Mouse (Mus musculus): ENCODE measurements around the gene Ntn1. TPM values are rescaled to one million over a fixed set of nuclear protein-coding genes. Genes with fewer than 3 reads are reported as not detected.

The Ntn1 gene
- polyA plus RNA-seq, 1 experiment from 2014 or later = 10.2 TPM

- Histone ChIP-seq H3K4me1 (replicated peaks) (peaks cover 68% of the 10 kb centered on the region), H3K36me3 (no peaks in the 10 kb centered on the region), H3K27ac (no peak overlapping the region), H3K27me3 (no peaks in the 10 kb centered on the region), H3K4me2 (no peak overlapping the region), H3K4me3 (replicated peaks) (no peak overlapping the region), H3K9me3 (no peaks in the 10 kb centered on the region), H3K9ac (replicated peaks) (no peak overlapping the region)
- no peak for ATAC-seq (ENCODE audit: insufficient number of reproducible peaks, insufficient read depth, low FRiP score, low TSS enrichment, low read depth)
- WGBS = 74% methylated on average over 4 of the region's 4 CpGs
These were observed 200.1 kb downstream of the Ntn1 start for GRCm38 (mm10) chr11:68200500-68200899.

- 22% methylated on average over 10 of the region's 10 CpGs for WGBS
- no peaks in the 10 kb centered on the region for H3K27me3 ChIP-seq
- no peak overlapping the region for H3K4me2 ChIP-seq
- no peak overlapping the region for H3K9ac ChIP-seq (replicated peaks)
- H3K36me3 ChIP-seq = no peaks in the 10 kb centered on the region
- no peaks in the 10 kb centered on the region for H3K9me3 ChIP-seq
- no peak for ATAC-seq (ENCODE audit: insufficient number of reproducible peaks, insufficient read depth, low FRiP score, low TSS enrichment, low read depth)
- no peak overlapping the region for H3K4me3 ChIP-seq (replicated peaks)
- H3K27ac ChIP-seq = no peak overlapping the region
- peaks cover 74% of the 10 kb centered on the region for H3K4me1 ChIP-seq (replicated peaks)
These were observed 200.7 kb downstream of the Ntn1 start for GRCm38 (mm10) chr11:68199801-68200423.

GRCm38 (mm10) chr11:68199103-68199502 is 201.5 kb downstream of the Ntn1 start:
- no peak for ATAC-seq (ENCODE audit: insufficient number of reproducible peaks, insufficient read depth, low FRiP score, low TSS enrichment, low read depth)
- H3K27ac ChIP-seq = no peak overlapping the region
- no peak overlapping the region for H3K4me2 ChIP-seq
- H3K9ac ChIP-seq (replicated peaks) = no peak overlapping the region
- no peak overlapping the region for H3K4me3 ChIP-seq (replicated peaks)
- H3K9me3 ChIP-seq = no peaks in the 10 kb centered on the region
- H3K27me3 ChIP-seq = no peaks in the 10 kb centered on the region
- no peaks in the 10 kb centered on the region for H3K36me3 ChIP-seq
- 65% methylated on average over 8 of the region's 8 CpGs for WGBS
- H3K4me1 ChIP-seq (replicated peaks) = peaks cover 78% of the 10 kb centered on the region

GRCm38 (mm10) chr11:68198696-68199095 is 201.9 kb downstream of the Ntn1 start:
- no peaks in the 10 kb centered on the region for H3K27me3 ChIP-seq
- peaks cover 78% of the 10 kb centered on the region for H3K4me1 ChIP-seq (replicated peaks)
- no peaks in the 10 kb centered on the region for H3K9me3 ChIP-seq
- no peak overlapping the region for H3K9ac ChIP-seq (replicated peaks)
- ATAC-seq (ENCODE audit: insufficient number of reproducible peaks, insufficient read depth, low FRiP score, low TSS enrichment, low read depth) = no peak
- no peak overlapping the region for H3K4me2 ChIP-seq
- H3K36me3 ChIP-seq = no peaks in the 10 kb centered on the region
- no peak overlapping the region for H3K27ac ChIP-seq
- 66% methylated on average over 10 of the region's 10 CpGs for WGBS
- H3K4me3 ChIP-seq (replicated peaks) = no peak overlapping the region

GRCm38 (mm10) chr11:68197471-68197870 is 203.2 kb downstream of the Ntn1 start:
- 83% methylated on average over 11 of the region's 11 CpGs for WGBS
- no peak for ATAC-seq (ENCODE audit: insufficient number of reproducible peaks, insufficient read depth, low FRiP score, low TSS enrichment, low read depth)

DNA sequence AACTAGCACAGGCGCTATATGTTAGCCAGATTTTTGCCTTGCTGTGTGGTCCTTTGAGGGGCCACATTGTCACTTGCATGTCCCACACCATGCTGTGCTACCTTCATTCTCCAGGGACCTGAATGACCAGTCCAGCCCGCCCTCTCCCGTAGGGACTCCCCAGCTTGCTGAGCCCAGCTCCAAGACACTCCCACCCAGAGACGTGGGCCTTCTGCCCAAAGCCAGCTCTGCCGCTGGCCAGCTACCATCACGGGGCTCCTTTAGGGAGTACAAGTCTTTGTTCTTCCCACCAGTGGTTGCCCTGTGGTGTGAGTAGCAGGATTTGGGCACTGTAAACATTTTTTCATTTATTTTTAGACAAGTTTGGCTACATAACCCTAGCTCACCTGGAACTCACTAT is 204.1 kb downstream of the Ntn1 start:
- no peaks in the 10 kb centered on the region for H3K27me3 ChIP-seq
- H3K27ac ChIP-seq = peak overlapping the region; percentile 70
- H3K4me3 ChIP-seq (replicated peaks) = no peak overlapping the region
- no peaks in the 10 kb centered on the region for H3K36me3 ChIP-seq
- 70% methylated on average over 6 of the region's 6 CpGs for WGBS
- H3K9ac ChIP-seq (replicated peaks) = no peak overlapping the region
- H3K4me1 ChIP-seq (replicated peaks) = peaks cover 75% of the 10 kb centered on the region
- no peak for ATAC-seq (ENCODE audit: insufficient number of reproducible peaks, insufficient read depth, low FRiP score, low TSS enrichment, low read depth)
- no peak overlapping the region for H3K4me2 ChIP-seq
- H3K9me3 ChIP-seq = no peaks in the 10 kb centered on the region

More at GRCm38 (mm10) chr11:68197471-68197870, 203.2 kb downstream of the Ntn1 start:
- no peak overlapping the region for H3K4me2 ChIP-seq
- no peaks in the 10 kb centered on the region for H3K36me3 ChIP-seq
- H3K27ac ChIP-seq = no peak overlapping the region
- H3K4me1 ChIP-seq (replicated peaks) = peaks cover 80% of the 10 kb centered on the region
- no peak overlapping the region for H3K4me3 ChIP-seq (replicated peaks)
- no peak overlapping the region for H3K9ac ChIP-seq (replicated peaks)
- H3K27me3 ChIP-seq = no peaks in the 10 kb centered on the region
- no peaks in the 10 kb centered on the region for H3K9me3 ChIP-seq

GRCm38 (mm10) chr11:68195693-68196176 is 204.9 kb downstream of the Ntn1 start:
- Histone ChIP-seq H3K4me2 (peak overlapping the region; percentile 20; the same call in 1 of the 2 replicates), H3K27me3 (no peaks in the 10 kb centered on the region), H3K4me3 (replicated peaks) (no peak overlapping the region), H3K4me1 (replicated peaks) (peaks cover 70% of the 10 kb centered on the region), H3K27ac (peak overlapping the region; percentile 70), H3K9me3 (no peaks in the 10 kb centered on the region), H3K9ac (replicated peaks) (no peak overlapping the region), H3K36me3 (no peaks in the 10 kb centered on the region)
- peak; percentile 73 for ATAC-seq (ENCODE audit: insufficient number of reproducible peaks, insufficient read depth, low FRiP score, low TSS enrichment, low read depth)
- WGBS = 19% methylated on average over 10 of the region's 10 CpGs

DNA sequence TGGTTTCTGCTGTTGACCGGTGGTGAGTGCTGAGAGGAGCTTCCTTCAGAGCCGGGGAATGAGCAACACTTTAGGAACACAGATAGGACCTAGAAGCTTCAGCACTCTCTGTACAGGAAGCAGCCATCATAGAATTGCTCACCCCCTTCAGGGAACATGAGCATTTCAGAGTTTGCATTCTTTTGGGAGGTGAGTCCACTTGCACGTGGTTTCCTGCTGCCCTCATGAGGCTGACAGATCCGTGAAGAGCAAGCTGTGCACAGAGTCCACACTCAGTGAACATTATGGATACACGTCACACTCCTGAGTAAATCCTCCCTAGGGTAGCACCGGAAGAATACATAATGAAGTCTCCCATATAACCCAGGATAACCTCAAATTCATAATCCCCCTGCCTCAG is 205.5 kb downstream of the Ntn1 start:
- no peak overlapping the region for H3K4me3 ChIP-seq (replicated peaks)
- whole genome bisulfite sequencing = 52% methylated on average over 6 of the region's 6 CpGs

DNA sequence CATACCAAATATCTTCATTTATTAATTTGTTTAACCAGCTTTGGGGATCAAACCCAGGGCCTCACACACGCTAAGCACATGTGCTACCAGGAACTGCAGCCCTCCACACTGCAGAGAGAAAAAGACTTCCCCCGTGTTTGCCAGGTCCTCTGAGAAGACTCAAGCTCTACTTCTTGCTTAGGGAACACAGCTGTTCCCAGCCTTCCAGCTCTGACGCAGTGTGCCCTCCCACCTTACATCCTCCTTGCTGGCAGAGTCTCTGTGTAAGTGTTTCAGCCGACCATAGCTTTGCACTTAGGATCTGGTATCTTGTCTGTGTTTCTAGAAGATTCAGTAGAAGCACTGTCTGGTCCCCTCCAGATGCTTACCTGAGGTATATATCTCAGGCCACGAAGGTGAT is 209.8 kb downstream of the Ntn1 start:
- Histone ChIP-seq H3K9ac (replicated peaks) (no peak overlapping the region), H3K4me1 (replicated peaks) (peaks cover 60% of the 10 kb centered on the region), H3K27me3 (no peaks in the 10 kb centered on the region; the same call in 1 of the 2 replicates), H3K4me3 (replicated peaks) (no peak overlapping the region), H3K36me3 (no peaks in the 10 kb centered on the region), H3K4me2 (no peak overlapping the region), H3K9me3 (no peaks in the 10 kb centered on the region), H3K27ac (no peak overlapping the region)
- no peak for ATAC-seq (ENCODE audit: insufficient number of reproducible peaks, insufficient read depth, low FRiP score, low TSS enrichment, low read depth)
- WGBS = 87% methylated on average over 5 of the region's 5 CpGs

More for the DNA sequence above, 205.5 kb downstream of the Ntn1 start:
- ATAC-seq (ENCODE audit: insufficient number of reproducible peaks, insufficient read depth, low FRiP score, low TSS enrichment, low read depth) = no peak
- peaks cover 66% of the 10 kb centered on the region for H3K4me1 ChIP-seq (replicated peaks)
- H3K36me3 ChIP-seq = no peaks in the 10 kb centered on the region
- no peaks in the 10 kb centered on the region for H3K9me3 ChIP-seq
- H3K9ac ChIP-seq (replicated peaks) = no peak overlapping the region
- H3K4me2 ChIP-seq = 0 out of 2 replicates have a peak overlapping the region, but pooled peaks have one; percentile 20
- H3K27me3 ChIP-seq = no peaks in the 10 kb centered on the region
- H3K27ac ChIP-seq = peak overlapping the region; percentile 70; the same call in 1 of the 2 replicates

- ATAC-seq (ENCODE audit: insufficient number of reproducible peaks, insufficient read depth, low FRiP score, low TSS enrichment, low read depth) = no peak
- WGBS = 48% methylated on average over 12 of the region's 12 CpGs
- no peak overlapping the region for H3K9ac ChIP-seq (replicated peaks)
These were observed 211.9 kb downstream of the Ntn1 start for GRCm38 (mm10) chr11:68188695-68189201.

DNA sequence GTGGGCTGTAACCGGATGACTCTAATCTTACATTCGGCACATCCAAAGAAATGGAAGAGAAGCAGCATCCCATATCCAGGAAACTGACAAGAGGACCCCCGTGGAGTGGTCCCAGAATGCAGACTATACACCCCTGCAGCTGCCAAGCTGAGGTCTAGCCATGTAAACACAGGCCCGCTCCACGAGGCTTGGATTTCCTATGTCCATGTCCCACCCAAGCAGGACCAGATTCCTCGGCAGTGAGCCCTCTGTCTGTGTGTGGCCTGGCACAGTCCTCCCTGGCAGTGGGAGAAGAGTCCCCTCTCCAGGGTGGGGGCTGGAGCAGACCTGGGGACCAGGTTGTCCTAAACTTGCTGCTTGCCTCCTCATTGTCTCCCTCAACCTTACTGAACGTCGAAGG is 213.4 kb downstream of the Ntn1 start:
- no peak overlapping the region for H3K4me3 ChIP-seq (replicated peaks)
- WGBS = 71% methylated on average over 8 of the region's 8 CpGs
- H3K4me2 ChIP-seq = no peak overlapping the region
- H3K9ac ChIP-seq (replicated peaks) = no peak overlapping the region
- no peak overlapping the region for H3K27ac ChIP-seq
- no peaks in the 10 kb centered on the region; the same call in 1 of the 2 replicates for H3K27me3 ChIP-seq
- H3K9me3 ChIP-seq = no peaks in the 10 kb centered on the region
- no peak for ATAC-seq (ENCODE audit: insufficient number of reproducible peaks, insufficient read depth, low FRiP score, low TSS enrichment, low read depth)
- no peaks in the 10 kb centered on the region for H3K36me3 ChIP-seq
- H3K4me1 ChIP-seq (replicated peaks) = peaks cover 24% of the 10 kb centered on the region

More at GRCm38 (mm10) chr11:68188695-68189201, 211.9 kb downstream of the Ntn1 start:
- H3K4me1 ChIP-seq (replicated peaks) = peaks cover 39% of the 10 kb centered on the region
- H3K4me3 ChIP-seq (replicated peaks) = no peak overlapping the region
- H3K27ac ChIP-seq = peak overlapping the region; percentile 68
- H3K4me2 ChIP-seq = no peak overlapping the region
- no peaks in the 10 kb centered on the region for H3K9me3 ChIP-seq
- H3K36me3 ChIP-seq = no peaks in the 10 kb centered on the region
- H3K27me3 ChIP-seq = no peaks in the 10 kb centered on the region; the same call in 1 of the 2 replicates
